Mouse (Mus musculus): Measurements from ENCODE around the gene Gadl1. TPM values are rescaled to one million over a fixed set of nuclear protein-coding genes. Genes with fewer than 3 reads are reported as not detected.

Gadl1 gene
- polyA plus RNA-seq, 1 experiment from 2014 or later = 0.31 TPM

DNA sequence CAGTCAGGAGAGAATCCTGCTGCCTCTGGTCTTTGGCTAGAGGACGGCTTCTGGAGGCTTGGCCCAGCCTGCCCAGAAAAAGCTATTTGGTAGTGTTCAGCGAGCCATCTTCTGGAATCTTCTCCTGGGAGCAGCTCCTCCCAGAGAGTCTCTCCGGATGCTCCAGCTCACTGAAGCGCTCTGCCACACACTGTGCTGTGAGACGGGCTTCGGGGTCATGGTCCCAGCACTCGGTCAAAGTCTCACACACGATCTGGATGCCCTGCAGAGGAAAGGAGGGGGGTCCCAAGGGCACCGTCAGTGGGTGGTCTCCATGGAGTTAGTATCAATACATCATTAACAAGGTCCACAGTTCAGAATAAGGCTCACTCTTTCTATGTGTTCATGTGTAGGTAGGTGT lies 181.0 kb downstream of the Gadl1 start:
- Histone ChIP-seq H3K4me2 (replicated peaks; ENCODE audit: low read depth, low read length) (no peak overlapping the region), H3K4me1 (replicated peaks; ENCODE audit: control insufficient read depth, insufficient read depth, low read length) (no peaks in the 10 kb centered on the region), H3K9me3 (ENCODE audit: control insufficient read depth, low read length) (no peaks in the 10 kb centered on the region), H3K9ac (ENCODE audit: low read depth, low read length) (no peak overlapping the region), H3K27ac (ENCODE audit: low read depth, low read length) (no peak overlapping the region), H3K27me3 (ENCODE audit: control insufficient read depth, insufficient read depth, low read length) (no peaks in the 10 kb centered on the region), H3K4me3 (ENCODE audit: low read depth, low read length) (no peak overlapping the region), H3K36me3 (ENCODE audit: control insufficient read depth, insufficient read depth, low read length) (no peaks in the 10 kb centered on the region)
- ATAC-seq (ENCODE audit: low FRiP score) (no peak), DNase-seq (ENCODE audit: low spot score) (no peak)
- 83% methylated on average over 9 of the region's 9 CpGs for WGBS

DNA sequence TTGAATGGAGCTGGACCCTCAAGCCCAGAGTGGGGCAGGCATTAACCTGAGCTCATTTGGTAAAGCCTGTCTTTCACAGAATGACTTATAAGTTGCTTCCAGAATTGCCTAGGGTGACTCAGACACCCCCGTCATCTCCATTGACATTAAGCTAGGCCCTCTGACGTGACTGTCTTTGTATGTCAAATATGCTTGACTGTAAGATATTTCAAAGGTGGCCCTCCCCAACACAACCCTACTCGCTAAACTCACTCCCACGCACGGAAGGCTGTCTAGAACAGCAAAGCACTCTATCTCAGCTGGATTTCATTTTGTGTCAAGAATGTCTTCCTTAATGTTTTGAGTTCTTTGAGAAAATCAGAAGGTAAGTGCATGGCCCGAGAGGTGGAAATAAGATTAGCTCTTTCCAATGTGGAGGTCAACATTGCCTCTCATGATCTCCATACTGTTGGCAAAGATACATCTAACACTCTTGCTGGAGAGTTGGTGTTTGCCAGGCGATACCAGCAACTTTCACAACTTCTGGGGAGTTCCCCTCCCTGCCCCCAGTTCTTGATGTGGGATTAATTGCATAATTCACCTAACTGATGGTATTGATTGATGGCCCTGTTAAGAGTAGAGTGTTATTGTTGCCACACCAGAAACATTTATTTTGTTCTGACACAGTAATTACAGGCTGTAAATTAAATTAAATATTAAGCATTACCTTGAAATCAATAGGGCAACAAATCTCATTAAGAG lies 182.0 kb downstream of the Gadl1 start:
- Histone ChIP-seq H3K9ac (ENCODE audit: low read depth, low read length) (no peak overlapping the region), H3K4me3 (ENCODE audit: low read depth, low read length) (no peak overlapping the region), H3K9me3 (ENCODE audit: control insufficient read depth, low read length) (no peaks in the 10 kb centered on the region), H3K27ac (ENCODE audit: low read depth, low read length) (no peak overlapping the region), H3K4me1 (replicated peaks; ENCODE audit: control insufficient read depth, insufficient read depth, low read length) (no peaks in the 10 kb centered on the region), H3K4me2 (replicated peaks; ENCODE audit: low read depth, low read length) (no peak overlapping the region), H3K27me3 (ENCODE audit: control insufficient read depth, insufficient read depth, low read length) (no peaks in the 10 kb centered on the region), H3K36me3 (ENCODE audit: control insufficient read depth, insufficient read depth, low read length) (no peaks in the 10 kb centered on the region)
- no peak for ATAC-seq (ENCODE audit: low FRiP score)
- 89% methylated on average over 7 of the region's 7 CpGs for WGBS
- no peak for DNase-seq (ENCODE audit: low spot score)

- H3K4me2 ChIP-seq (replicated peaks; ENCODE audit: low read depth, low read length) = no peak overlapping the region
- H3K27me3 ChIP-seq (ENCODE audit: control insufficient read depth, insufficient read depth, low read length) = no peaks in the 10 kb centered on the region
- no peaks in the 10 kb centered on the region for H3K9me3 ChIP-seq (ENCODE audit: control insufficient read depth, low read length)
- WGBS = 72% methylated on average over 5 of the region's 5 CpGs
- H3K4me3 ChIP-seq (ENCODE audit: low read depth, low read length) = no peak overlapping the region
- ATAC-seq (ENCODE audit: low FRiP score) (no peak), DNase-seq (ENCODE audit: low spot score) (no peak)
- H3K4me1 ChIP-seq (replicated peaks; ENCODE audit: control insufficient read depth, insufficient read depth, low read length) = no peaks in the 10 kb centered on the region
- H3K9ac ChIP-seq (ENCODE audit: low read depth, low read length) = no peak overlapping the region
- no peak overlapping the region for H3K27ac ChIP-seq (ENCODE audit: low read depth, low read length)
- H3K36me3 ChIP-seq (ENCODE audit: control insufficient read depth, insufficient read depth, low read length) = no peaks in the 10 kb centered on the region
Observed at GRCm38 (mm10) chr9:116091921-116092320, 182.7 kb downstream of the Gadl1 start.

DNA sequence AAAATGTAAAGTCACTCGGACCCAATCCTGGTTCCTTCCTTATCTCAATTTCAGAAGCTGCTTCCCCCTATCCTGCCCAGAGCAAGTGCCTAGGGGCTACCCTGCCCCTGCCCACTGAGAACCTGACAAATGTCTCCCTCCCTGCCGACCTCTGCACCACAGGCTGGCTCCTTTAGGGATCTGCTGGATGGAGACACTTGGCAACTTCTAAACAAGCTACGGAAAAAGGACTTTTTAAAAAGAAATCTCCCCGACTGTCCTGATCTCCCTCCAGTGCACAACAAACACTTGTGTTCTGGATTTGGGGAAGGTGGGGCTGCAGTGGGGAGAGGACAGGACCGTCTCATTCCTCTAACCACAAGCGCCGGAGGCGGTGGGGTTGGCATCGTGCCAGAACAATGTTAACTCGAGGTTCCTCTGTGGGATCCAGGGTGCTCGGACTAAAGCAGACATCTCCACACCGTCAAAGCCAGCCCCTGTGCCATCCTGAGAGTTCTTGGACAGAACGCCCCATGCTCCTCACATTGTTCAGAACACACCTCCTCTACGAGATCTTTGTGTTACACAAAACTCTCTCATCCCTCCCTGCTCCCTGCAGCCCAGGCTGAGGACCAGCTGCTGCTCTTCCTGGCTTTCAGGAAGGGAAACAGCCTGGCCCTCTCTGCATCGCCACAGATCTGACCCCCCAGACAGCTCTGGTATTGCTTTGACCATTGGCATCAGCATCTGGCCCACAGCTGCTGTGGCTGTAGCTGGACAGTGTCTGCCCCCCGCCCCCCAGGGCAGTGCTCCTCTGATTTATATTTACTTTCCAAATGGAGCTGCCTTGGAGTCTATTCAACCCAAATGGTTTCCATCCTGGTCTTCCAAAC lies 189.7 kb downstream of the Gadl1 start:
- H3K9me3 ChIP-seq (ENCODE audit: control insufficient read depth, low read length) = no peaks in the 10 kb centered on the region
- no peak overlapping the region for H3K9ac ChIP-seq (ENCODE audit: low read depth, low read length)
- H3K4me2 ChIP-seq (replicated peaks; ENCODE audit: low read depth, low read length) = no peak overlapping the region
- H3K27me3 ChIP-seq (ENCODE audit: control insufficient read depth, insufficient read depth, low read length) = no peaks in the 10 kb centered on the region
- DNase-seq (ENCODE audit: low spot score) (no peak), ATAC-seq (ENCODE audit: low FRiP score) (no peak)
- no peaks in the 10 kb centered on the region for H3K4me1 ChIP-seq (replicated peaks; ENCODE audit: control insufficient read depth, insufficient read depth, low read length)
- no peak overlapping the region for H3K4me3 ChIP-seq (ENCODE audit: low read depth, low read length)
- 69% methylated on average over 16 of the region's 16 CpGs for WGBS
- H3K27ac ChIP-seq (ENCODE audit: low read depth, low read length) = no peak overlapping the region
- no peaks in the 10 kb centered on the region for H3K36me3 ChIP-seq (ENCODE audit: control insufficient read depth, insufficient read depth, low read length)

- ATAC-seq (ENCODE audit: low FRiP score) = no peak; the same call in 1 of the 2 replicates
- Histone ChIP-seq H3K36me3 (ENCODE audit: control insufficient read depth, insufficient read depth, low read length) (no peaks in the 10 kb centered on the region), H3K27ac (ENCODE audit: low read depth, low read length) (no peak overlapping the region), H3K4me3 (ENCODE audit: low read depth, low read length) (no peak overlapping the region), H3K9ac (ENCODE audit: low read depth, low read length) (no peak overlapping the region), H3K4me2 (replicated peaks; ENCODE audit: low read depth, low read length) (no peak overlapping the region), H3K4me1 (replicated peaks; ENCODE audit: control insufficient read depth, insufficient read depth, low read length) (no peaks in the 10 kb centered on the region), H3K9me3 (ENCODE audit: control insufficient read depth, low read length) (no peaks in the 10 kb centered on the region), H3K27me3 (ENCODE audit: control insufficient read depth, insufficient read depth, low read length) (no peaks in the 10 kb centered on the region)
- WGBS = 70% methylated on average over 6 of the region's 6 CpGs
- no peak for DNase-seq (ENCODE audit: low spot score)
Observed at GRCm38 (mm10) chr9:116099596-116099993, 190.3 kb downstream of the Gadl1 start.

DNA sequence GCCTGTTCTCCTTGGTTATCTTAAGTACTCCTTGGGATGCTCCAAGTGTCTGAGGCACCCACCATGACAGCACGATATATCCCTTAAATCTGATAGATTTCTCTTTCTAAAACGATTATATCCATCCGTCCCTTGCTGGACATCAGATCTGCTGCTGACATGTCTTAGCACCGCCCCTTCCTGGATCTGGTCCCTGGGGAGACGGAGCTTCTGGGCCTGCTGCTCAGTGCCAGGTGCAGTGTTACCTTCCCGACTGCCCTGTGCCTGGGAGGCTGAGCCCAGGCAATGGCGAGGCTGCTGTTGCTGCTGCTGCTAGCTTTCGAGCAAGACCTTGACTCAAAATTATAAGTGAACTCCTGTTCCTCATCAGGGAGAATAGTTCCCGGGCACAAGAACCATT lies 190.8 kb downstream of the Gadl1 start:
- no peak for DNase-seq (ENCODE audit: low spot score)
- Histone ChIP-seq H3K27me3 (ENCODE audit: control insufficient read depth, insufficient read depth, low read length) (no peaks in the 10 kb centered on the region), H3K4me2 (replicated peaks; ENCODE audit: low read depth, low read length) (no peak overlapping the region)

DNA sequence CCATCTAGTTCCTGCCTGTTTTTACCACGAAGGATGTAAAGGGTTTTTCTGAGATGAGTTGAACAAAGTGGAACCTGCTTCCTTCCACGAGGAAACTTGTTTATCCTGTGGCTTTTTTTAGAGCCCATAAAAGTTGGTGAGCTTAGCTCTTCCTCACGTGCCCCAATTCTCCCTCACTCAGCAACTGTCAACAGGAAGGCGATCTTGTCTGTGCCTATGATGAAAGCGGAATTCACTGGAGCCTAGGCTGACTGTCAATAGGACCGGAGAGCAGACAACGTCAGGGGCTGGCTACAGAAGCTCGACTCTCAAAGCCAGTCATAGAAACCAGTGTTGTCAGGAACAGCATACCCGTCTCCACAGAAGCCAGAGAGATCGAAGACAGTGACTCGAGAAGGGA lies 192.6 kb downstream of the Gadl1 start:
- Histone ChIP-seq H3K27me3 (ENCODE audit: control insufficient read depth, insufficient read depth, low read length) (no peaks in the 10 kb centered on the region), H3K4me1 (replicated peaks; ENCODE audit: control insufficient read depth, insufficient read depth, low read length) (no peaks in the 10 kb centered on the region), H3K27ac (ENCODE audit: low read depth, low read length) (no peak overlapping the region), H3K9ac (ENCODE audit: low read depth, low read length) (no peak overlapping the region), H3K9me3 (ENCODE audit: control insufficient read depth, low read length) (no peaks in the 10 kb centered on the region), H3K36me3 (ENCODE audit: control insufficient read depth, insufficient read depth, low read length) (no peaks in the 10 kb centered on the region), H3K4me3 (ENCODE audit: low read depth, low read length) (no peak overlapping the region), H3K4me2 (replicated peaks; ENCODE audit: low read depth, low read length) (no peak overlapping the region)
- WGBS = 84% methylated on average over 11 of the region's 11 CpGs
- ATAC-seq (ENCODE audit: low FRiP score) (no peak), DNase-seq (ENCODE audit: low spot score) (no peak)

More for the DNA sequence above, 190.8 kb downstream of the Gadl1 start:
- no peak overlapping the region for H3K9ac ChIP-seq (ENCODE audit: low read depth, low read length)
- no peak for ATAC-seq (ENCODE audit: low FRiP score)
- WGBS = 82% methylated on average over 9 of the region's 9 CpGs
- H3K27ac ChIP-seq (ENCODE audit: low read depth, low read length) = no peak overlapping the region
- no peak overlapping the region for H3K4me3 ChIP-seq (ENCODE audit: low read depth, low read length)
- no peaks in the 10 kb centered on the region for H3K36me3 ChIP-seq (ENCODE audit: control insufficient read depth, insufficient read depth, low read length)
- H3K9me3 ChIP-seq (ENCODE audit: control insufficient read depth, low read length) = no peaks in the 10 kb centered on the region
- no peaks in the 10 kb centered on the region for H3K4me1 ChIP-seq (replicated peaks; ENCODE audit: control insufficient read depth, insufficient read depth, low read length)

GRCm38 (mm10) chr9:116104770-116105169 lies 195.5 kb downstream of the Gadl1 start:
- Histone ChIP-seq H3K27ac (ENCODE audit: low read depth, low read length) (no peak overlapping the region), H3K9ac (ENCODE audit: low read depth, low read length) (no peak overlapping the region), H3K4me2 (replicated peaks; ENCODE audit: low read depth, low read length) (no peak overlapping the region), H3K4me3 (ENCODE audit: low read depth, low read length) (no peak overlapping the region), H3K36me3 (ENCODE audit: control insufficient read depth, insufficient read depth, low read length) (no peaks in the 10 kb centered on the region; the same call in 1 of the 2 replicates), H3K27me3 (ENCODE audit: control insufficient read depth, insufficient read depth, low read length) (no peaks in the 10 kb centered on the region), H3K9me3 (ENCODE audit: control insufficient read depth, low read length) (no peaks in the 10 kb centered on the region), H3K4me1 (replicated peaks; ENCODE audit: control insufficient read depth, insufficient read depth, low read length) (no peaks in the 10 kb centered on the region)
- no peak for ATAC-seq (ENCODE audit: low FRiP score)
- DNase-seq (ENCODE audit: low spot score) = no peak
- WGBS = 96% methylated on average over 17 of the region's 17 CpGs
